Mouse (Mus musculus) cerebellum, adult 2 months (tissue): ENCODE measurements at regions not wholly inside any gene's neighbourhood (a gene's known extent, or its start where the extent isn't known, plus 50 kb on each side); places are given as distances from the start of the nearest gene placed in this dataset.

Experiments
- CTCF ChIP-seq: fragments of 200-500 bp; IDR thresholded peaks from 2 replicates; pipeline ENCODE4 v1.5.1; 2011; ENCODE audit warnings: low read depth, mild to moderate bottlenecking, control low read depth, low read length, moderate library complexity, borderline replicate concordance; ENCODE audit not compliant: insufficient read depth
- POLR2A ChIP-seq: fragments of 200-500 bp; IDR thresholded peaks from 2 replicates; pipeline ENCODE4 v1.6.1; 2011; ENCODE audit warnings: low read length, control low read depth, borderline replicate concordance; ENCODE audit not compliant: insufficient read depth

- TF ChIP-seq CTCF (no peak), POLR2A (no peak)
These were observed 153.3 kb downstream of the Chst1 start for GRCm38 (mm10) chr2:92752794-92753193.
